Mouse (Mus musculus) heart, embryonic 16.5 days (tissue): ENCODE data around the gene a. TPM values are rescaled to one million over a fixed set of nuclear protein-coding genes. Genes with fewer than 3 reads are reported as not detected.
"Not testable (repeated sequence)": the region's sequence is repeated elsewhere in the genome, so short reads cannot be mapped to it uniquely, and the experiment has no call there.

Source experiments
- ATAC-seq: fragments of 200-750 bp; cut with Nextera tagmentation; replicated peaks from 2 replicates; pipeline ENCODE4 v1.8.0; 2017; ENCODE audit warnings: moderate number of reproducible peaks; ENCODE audit not compliant: insufficient read depth, low FRiP score; ENCODE audit errors: extremely low read depth
- H3K27ac ChIP-seq: fragments of 300-500 bp; sonication (generic); 2 replicates; pipeline ENCODE4 v1.5.1; 2014; ENCODE audit warnings: mild to moderate bottlenecking, low read length, control low read depth, moderate library complexity
- H3K27me3 ChIP-seq: fragments of 300-500 bp; sonication (generic); 2 replicates; pipeline ENCODE4 v1.6.1; 2014; ENCODE audit warnings: low read length, mixed read lengths; ENCODE audit not compliant: control insufficient read depth, insufficient read depth
- H3K36me3 ChIP-seq: fragments of 300-500 bp; sonication (generic); 2 replicates; pipeline ENCODE4 v1.6.1; 2014; ENCODE audit not compliant: control insufficient read depth, insufficient read depth
- H3K4me1 ChIP-seq: fragments of 300-500 bp; sonication (generic); 2 replicates; pipeline ENCODE4 v1.6.1; 2014; ENCODE audit warnings: low read length, mixed read lengths; ENCODE audit not compliant: control insufficient read depth, insufficient read depth
- H3K4me2 ChIP-seq: fragments of 300-500 bp; sonication (generic); 2 replicates; pipeline ENCODE4 v1.6.1; 2014; ENCODE audit warnings: low read depth, mild to moderate bottlenecking, control low read depth, low read length
- H3K4me3 ChIP-seq: fragments of 300-500 bp; sonication (generic); 2 replicates; pipeline ENCODE4 v1.5.1; 2014; ENCODE audit warnings: mild to moderate bottlenecking, control low read depth, low read length
- H3K9ac ChIP-seq: fragments of 300-500 bp; sonication (generic); 2 replicates; pipeline ENCODE4 v1.6.1; 2014; ENCODE audit warnings: low read length, control low read depth
- H3K9me3 ChIP-seq: fragments of 300-500 bp; sonication (generic); replicated peaks from 2 replicates; pipeline ENCODE4 v1.6.1; 2016; ENCODE audit warnings: low read length; ENCODE audit not compliant: control insufficient read depth
- WGBS: fragments of 180-500 bp; shearing (Covaris S2); extraction: QIAGEN DNeasy Blood & Tissue Kit; methylation state at CpG from one replicate; pipeline ENCODE4 v1.1.7; 2014; 5-methylcytosine and 5-hydroxymethylcytosine counted together
- polyA plus RNA-seq: library from polyadenylated mRNA; unstranded; fragments of >200 nt; fragmentation: Nextera tagmentation; extraction: Ambion mirVana; gene quantifications from 2 replicates; pipeline ENCODE4 v1.2.1, GENCODE M21; 2015

Gene a
- polyA plus RNA-seq, 1 experiment from 2014 or later, result 0.93 TPM

GRCm38 (mm10) chr2:154899004-154899403, 107.8 kb downstream of the a start:
- not testable (repeated sequence) for H3K4me3 ChIP-seq, H3K36me3 ChIP-seq, H3K4me1 ChIP-seq, H3K27me3 ChIP-seq, H3K9me3 ChIP-seq, H3K4me2 ChIP-seq, ATAC-seq, H3K9ac ChIP-seq, H3K27ac ChIP-seq
- WGBS, result 86% methylated on average over 8 of the region's 8 CpGs

DNA sequence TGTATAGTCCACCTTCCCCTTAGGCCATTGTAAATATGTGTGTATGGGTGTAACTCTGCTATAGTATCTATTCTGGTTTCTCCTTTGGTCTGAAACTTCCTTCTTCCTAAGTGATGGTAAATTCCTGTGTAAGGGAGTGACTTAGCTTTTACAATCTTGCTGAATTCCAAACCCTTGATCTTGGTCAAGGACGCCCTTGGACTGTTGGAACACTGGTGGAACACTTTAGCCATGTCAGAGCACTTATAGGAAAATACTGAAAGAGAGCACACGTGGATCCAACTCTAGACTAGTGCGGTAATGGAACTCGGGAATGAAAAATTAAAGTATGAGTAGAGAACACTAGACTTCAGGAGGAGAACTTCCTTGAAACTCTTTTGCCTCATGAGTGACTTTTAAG, 108.2 kb downstream of the a start:
- not testable (repeated sequence) for H3K36me3 ChIP-seq, ATAC-seq, H3K9me3 ChIP-seq, H3K27me3 ChIP-seq, H3K9ac ChIP-seq, H3K4me2 ChIP-seq, H3K4me1 ChIP-seq, H3K4me3 ChIP-seq, H3K27ac ChIP-seq
- 73% methylated on average over 4 of the region's 4 CpGs for WGBS

GRCm38 (mm10) chr2:154902111-154902510, 110.9 kb downstream of the a start:
- H3K9ac ChIP-seq, result no peak overlapping the region
- no peaks in the 10 kb centered on the region for H3K4me1 ChIP-seq
- no peak overlapping the region for H3K4me2 ChIP-seq
- no peaks in the 10 kb centered on the region for H3K9me3 ChIP-seq
- WGBS, result 83% methylated on average over 3 of the region's 3 CpGs
- H3K4me3 ChIP-seq, result no peak overlapping the region
- no peaks in the 10 kb centered on the region for H3K36me3 ChIP-seq
- H3K27me3 ChIP-seq, result no peaks in the 10 kb centered on the region
- H3K27ac ChIP-seq, result no peak overlapping the region
- ATAC-seq, result no peak

DNA sequence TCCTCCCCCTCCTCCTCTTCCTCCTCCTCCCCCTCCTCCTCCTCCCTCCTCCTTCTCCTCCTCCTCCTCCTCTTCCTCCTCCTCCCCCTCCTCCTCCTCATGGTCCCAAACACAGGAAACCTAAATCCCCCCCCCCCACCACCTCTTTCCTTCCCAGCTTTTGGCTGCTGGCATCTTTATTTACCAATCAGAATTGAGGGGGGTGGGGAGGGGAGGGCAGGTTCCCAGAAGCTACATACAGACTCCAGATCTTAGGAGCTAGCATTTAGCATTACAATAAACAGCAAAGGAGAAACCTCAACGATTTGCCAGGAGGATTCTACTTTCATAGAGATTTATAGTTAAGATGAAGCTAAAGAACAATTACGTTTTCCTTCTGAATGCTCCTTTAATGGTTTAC, 114.6 kb downstream of the a start:
- Histone ChIP-seq H3K27me3 (no peaks in the 10 kb centered on the region), H3K9me3 (no peaks in the 10 kb centered on the region), H3K9ac (no peak overlapping the region), H3K4me1 (no peaks in the 10 kb centered on the region), H3K27ac (no peak overlapping the region), H3K4me2 (no peak overlapping the region), H3K4me3 (no peak overlapping the region), H3K36me3 (no peaks in the 10 kb centered on the region)
- no peak for ATAC-seq
- WGBS, result 47% methylated on average over 2 of the region's 2 CpGs

GRCm38 (mm10) chr2:154908223-154908622, 117.0 kb downstream of the a start:
- H3K36me3 ChIP-seq, H3K27ac ChIP-seq, H3K9me3 ChIP-seq, ATAC-seq, H3K9ac ChIP-seq, H3K4me2 ChIP-seq, H3K27me3 ChIP-seq, H3K4me1 ChIP-seq, H3K4me3 ChIP-seq: not testable (repeated sequence)
- WGBS, result 38% methylated on average over 2 of the region's 2 CpGs

DNA sequence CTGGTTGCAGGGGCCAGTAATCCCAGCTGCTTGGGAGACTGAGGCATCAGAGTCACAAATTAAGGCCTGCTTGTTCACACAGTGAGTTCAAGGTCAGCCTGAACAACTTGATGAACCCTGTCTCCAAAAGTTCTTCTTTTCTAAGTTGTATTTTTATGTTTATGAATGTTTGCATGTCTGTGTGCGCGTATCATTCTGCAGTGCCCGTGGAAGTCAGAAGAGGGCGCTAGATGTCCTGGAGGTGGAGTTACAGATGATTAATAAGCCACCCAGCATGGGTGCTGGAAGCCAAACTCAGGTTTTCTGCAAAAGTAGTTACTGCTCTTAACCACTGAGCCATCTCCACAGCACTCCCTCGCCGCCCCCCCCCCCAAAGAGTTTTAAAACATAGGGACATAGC, 118.6 kb downstream of the a start:
- WGBS, result 76% methylated on average over 6 of the region's 6 CpGs
- no peaks in the 10 kb centered on the region for H3K36me3 ChIP-seq

DNA sequence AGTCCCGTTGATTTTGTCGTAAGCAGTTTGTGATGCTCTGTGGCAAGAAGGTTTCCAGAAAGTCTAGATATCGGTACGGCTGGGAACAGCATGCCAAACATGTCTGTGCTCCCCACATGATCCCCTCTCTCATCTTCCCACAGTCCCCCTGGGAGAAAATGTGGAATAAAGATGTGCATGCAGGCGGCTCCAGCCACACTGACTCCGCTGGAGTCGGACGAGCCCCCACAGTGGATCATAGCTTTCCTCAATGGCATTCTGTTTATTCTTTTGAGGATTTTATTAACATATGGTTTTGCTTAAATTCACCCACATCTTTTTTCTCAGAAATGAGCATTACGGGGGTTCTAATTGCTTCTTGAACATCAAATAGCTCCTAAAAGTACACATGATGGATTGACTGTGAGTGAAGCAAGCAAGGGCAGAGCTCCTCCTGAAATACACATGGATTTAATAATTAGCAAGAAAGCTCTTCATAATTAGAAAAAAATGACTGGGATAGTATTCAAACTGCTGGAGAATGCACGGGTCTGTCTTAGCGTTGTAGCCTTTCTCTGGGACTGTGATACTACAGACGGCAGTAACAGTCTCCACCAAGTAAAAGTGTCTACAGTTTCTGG, 124.8 kb downstream of the a start:
- H3K9me3 ChIP-seq, result no peaks in the 10 kb centered on the region
- H3K27me3 ChIP-seq, result no peaks in the 10 kb centered on the region
- no peak overlapping the region for H3K9ac ChIP-seq
- H3K4me1 ChIP-seq, result no peaks in the 10 kb centered on the region
- WGBS, result 65% methylated on average over 12 of the region's 12 CpGs
- no peak overlapping the region for H3K27ac ChIP-seq
- H3K36me3 ChIP-seq, result no peaks in the 10 kb centered on the region
- no peak for ATAC-seq
- H3K4me2 ChIP-seq, result no peak overlapping the region
- no peak overlapping the region for H3K4me3 ChIP-seq

More for the DNA sequence above, 118.6 kb downstream of the a start:
- ATAC-seq, result no peak
- no peak overlapping the region for H3K9ac ChIP-seq
- no peaks in the 10 kb centered on the region for H3K27me3 ChIP-seq
- H3K4me3 ChIP-seq, result no peak overlapping the region
- no peaks in the 10 kb centered on the region for H3K9me3 ChIP-seq
- no peak overlapping the region for H3K4me2 ChIP-seq
- no peak overlapping the region for H3K27ac ChIP-seq
- no peaks in the 10 kb centered on the region for H3K4me1 ChIP-seq

DNA sequence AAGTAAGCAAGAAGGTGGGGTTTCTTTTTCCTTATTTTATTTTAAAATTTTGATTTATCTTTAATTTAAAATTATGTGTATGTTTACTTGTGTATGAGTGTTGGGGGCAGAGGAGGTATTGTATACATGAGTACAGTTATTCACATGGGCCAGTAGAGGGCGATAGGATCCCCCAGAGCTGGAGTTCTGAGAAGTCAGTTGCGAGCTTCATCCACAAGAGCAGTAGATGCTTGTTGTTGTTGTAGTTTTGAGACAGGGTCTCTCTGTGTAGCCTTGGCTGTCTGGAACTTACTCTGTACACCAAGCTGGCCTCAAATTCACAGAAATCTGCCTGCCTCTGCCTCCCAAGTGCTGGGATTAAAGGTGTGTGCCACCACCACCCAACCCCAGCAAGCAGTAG, 125.3 kb downstream of the a start:
- no peaks in the 10 kb centered on the region for H3K4me1 ChIP-seq
- 11% methylated on average over 2 of the region's 2 CpGs for WGBS
- no peak overlapping the region for H3K4me3 ChIP-seq
- H3K36me3 ChIP-seq, result no peaks in the 10 kb centered on the region
- H3K27me3 ChIP-seq, result no peaks in the 10 kb centered on the region
- no peak for ATAC-seq
- H3K9me3 ChIP-seq, result no peaks in the 10 kb centered on the region
- no peak overlapping the region for H3K27ac ChIP-seq
- no peak overlapping the region for H3K4me2 ChIP-seq
- no peak overlapping the region for H3K9ac ChIP-seq

- Histone ChIP-seq H3K4me2 (no peak overlapping the region), H3K9ac (no peak overlapping the region), H3K36me3 (no peaks in the 10 kb centered on the region), H3K4me1 (no peaks in the 10 kb centered on the region), H3K4me3 (no peak overlapping the region), H3K27me3 (no peaks in the 10 kb centered on the region), H3K9me3 (no peaks in the 10 kb centered on the region), H3K27ac (no peak overlapping the region)
- no peak for ATAC-seq
- 65% methylated on average over 13 of the region's 13 CpGs for WGBS
These were observed 126.9 kb downstream of the a start for GRCm38 (mm10) chr2:154917866-154918641.
